Mouse (Mus musculus) testis, adult 2 months (tissue): ENCODE results near the gene Cox8b.

Experiments used
- CTCF ChIP-seq: fragments of 200-500 bp; IDR thresholded peaks from 2 replicates; pipeline ENCODE4 v1.5.1; 2012; ENCODE audit warnings: low read depth, mild to moderate bottlenecking, inconsistent platforms, low read length, moderate library complexity; ENCODE audit not compliant: control insufficient read depth, insufficient read depth, insufficient replicate concordance
- POLR2A ChIP-seq: fragments of 200-500 bp; IDR thresholded peaks from 2 replicates; pipeline ENCODE4 v1.6.1; 2012; ENCODE audit warnings: low read depth, mild to moderate bottlenecking, inconsistent platforms, low read length, moderate library complexity; ENCODE audit not compliant: control insufficient read depth

GRCm38 (mm10) chr7:140881696-140882468 is 18.4 kb downstream of the Cox8b start, which contains the start of the genes Psmd13 and Sirt3:
- TF ChIP-seq POLR2A (peak; percentile 93), CTCF (no peak)
